Mouse (Mus musculus) kidney, adult 2 months (tissue): ENCODE measurements around the gene Ppp1r15b.

Source experiments
- CTCF ChIP-seq: fragments of 200-500 bp; conservative IDR thresholded peaks from 2 replicates; pipeline ENCODE4 v1.5.1; 2011; ENCODE audit warnings: low read depth, mild to moderate bottlenecking, control low read depth, low read length, moderate library complexity, mixed read lengths; ENCODE audit not compliant: insufficient read depth, insufficient read length
- POLR2A ChIP-seq: fragments of 200-500 bp; IDR thresholded peaks from one replicate; pipeline ENCODE4 v1.6.1; 2011; ENCODE audit warnings: low read depth, low read length, control low read depth

- no peak for TF ChIP-seq CTCF
- TF ChIP-seq POLR2A: no peak
Measured at GRCm38 (mm10) chr1:133126365-133126740, 4.6 kb upstream of the Ppp1r15b start.
